Comparison of ENCODE assay signal across 7 mouse cellular contexts in the genomic region with DNA sequence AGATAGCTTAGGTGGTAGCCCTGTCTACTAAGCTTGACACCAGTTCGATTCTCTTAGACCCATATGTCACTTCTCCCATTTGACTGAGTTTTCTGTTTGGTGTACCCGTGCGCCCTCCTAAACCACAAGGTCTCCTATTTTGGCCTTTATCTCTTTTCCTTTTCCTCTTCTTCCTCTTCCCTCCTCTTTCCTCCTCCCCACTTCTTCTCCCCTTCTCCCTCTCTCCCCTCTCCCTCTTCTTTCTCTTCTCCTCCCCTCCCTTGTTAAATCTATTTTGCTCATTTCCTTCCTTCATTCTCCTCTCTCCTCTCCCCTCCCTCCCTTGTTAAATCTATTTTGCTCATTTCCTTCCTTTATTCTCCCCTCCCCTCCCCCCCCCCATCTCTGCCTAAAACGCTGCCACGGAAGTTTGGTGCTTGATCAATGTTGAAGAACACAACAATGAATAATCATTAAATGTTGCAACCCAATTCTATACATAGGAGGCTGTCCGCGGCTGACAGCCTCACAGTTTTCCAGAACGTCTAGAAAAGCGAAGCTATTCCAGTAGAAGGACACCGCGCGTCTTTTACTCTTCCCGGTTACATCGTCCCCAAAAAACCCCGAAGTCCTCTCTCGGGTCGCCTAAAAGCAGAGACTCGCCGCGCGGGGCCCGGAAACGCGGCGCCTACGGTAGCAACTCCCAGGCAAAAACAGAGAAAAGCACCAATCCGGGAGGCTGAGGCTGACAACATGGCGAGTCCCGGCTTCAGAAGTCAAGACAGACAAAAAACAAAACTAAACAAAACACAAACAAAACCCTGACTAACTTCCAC. TPM values are rescaled to one million over a fixed set of nuclear protein-coding genes. Genes with fewer than 3 reads are reported as not detected.
DNase-seq lines count a peak whose midpoint lies in the region; ATAC-seq lines count a peak whose summit lies in the region.

No protein-coding gene starts in this region.

- H3K4me2 ChIP-seq in neural tube, embryonic 11.5 days (ENCODE audit: low read depth) = peak overlapping the region; percentile 54
- peak overlapping the region; percentile 84 for H3K4me2 ChIP-seq in hindbrain, embryonic 16.5 days (ENCODE audit: low read length)
- peak overlapping the region; percentile 67 for H3K4me2 ChIP-seq in midbrain, embryonic 16.5 days (ENCODE audit: low read length)

- H3K27ac ChIP-seq in neural tube, embryonic 11.5 days (ENCODE audit: low read depth, low read length) = peak overlapping the region; percentile 83
- peak overlapping the region; percentile 94 for H3K27ac ChIP-seq in hindbrain, embryonic 16.5 days (ENCODE audit: low read depth, low read length)
- peak overlapping the region; percentile 92 for H3K27ac ChIP-seq in midbrain, embryonic 16.5 days (ENCODE audit: low read length)

- H3K4me1 ChIP-seq in neural tube, embryonic 11.5 days (ENCODE audit: control insufficient read depth, insufficient read depth, low read length) = peaks cover 10% of the 10 kb centered on the region; the same call in 1 of the 2 replicates
- peaks cover 15% of the 10 kb centered on the region for H3K4me1 ChIP-seq in hindbrain, embryonic 16.5 days (ENCODE audit: control insufficient read depth, insufficient read depth, low read depth, low read length)
- H3K4me1 ChIP-seq in midbrain, embryonic 16.5 days (ENCODE audit: control insufficient read depth, insufficient read depth, low read length) = peaks cover 21% of the 10 kb centered on the region

- 9% methylated on average over 29 of the region's 29 CpGs for WGBS in neural tube, embryonic 11.5 days
- 8% methylated on average over 29 of the region's 29 CpGs for WGBS in hindbrain, embryonic 16.5 days
- WGBS in midbrain, embryonic 16.5 days = 7% methylated on average over 29 of the region's 29 CpGs

- no peak for DNase-seq in neural tube, embryonic 11.5 days (ENCODE audit: low spot score)
- DNase-seq in neural tube, embryonic 10.5 days (ENCODE audit: extremely low spot score, low spot score) = no peak
- peak; percentile 17 for DNase-seq in embryo, embryonic 9.5 days (ENCODE audit: extremely low spot score)
- no peak for DNase-seq in spleen, adult 12 weeks (ENCODE audit: low spot score)
- DNase-seq in gastrocnemius, adult 18-20 months (ENCODE audit: low spot score) = no peak

- H3K27me3 ChIP-seq in neural tube, embryonic 11.5 days (ENCODE audit: control insufficient read depth, insufficient read depth, low read length) = no peaks in the 10 kb centered on the region
- no peaks in the 10 kb centered on the region for H3K27me3 ChIP-seq in hindbrain, embryonic 16.5 days (replicated peaks; ENCODE audit: control insufficient read depth, insufficient read depth, low read length)
- H3K27me3 ChIP-seq in midbrain, embryonic 16.5 days (ENCODE audit: control insufficient read depth, insufficient read depth, low read depth, low read length) = no peaks in the 10 kb centered on the region

- H3K36me3 ChIP-seq in neural tube, embryonic 11.5 days (ENCODE audit: control insufficient read depth, insufficient read depth, low read length) = no peaks in the 10 kb centered on the region
- H3K36me3 ChIP-seq in hindbrain, embryonic 16.5 days (ENCODE audit: control insufficient read depth, insufficient read depth, low read length) = no peaks in the 10 kb centered on the region; the same call in 1 of the 2 replicates
- H3K36me3 ChIP-seq in midbrain, embryonic 16.5 days (ENCODE audit: control insufficient read depth, insufficient read depth, low read length) = no peaks in the 10 kb centered on the region

- peak overlapping the region; percentile 85 for H3K4me3 ChIP-seq in neural tube, embryonic 11.5 days (ENCODE audit: low read depth, low read length)
- peak overlapping the region; percentile 91 for H3K4me3 ChIP-seq in hindbrain, embryonic 16.5 days (ENCODE audit: low read length)
- peak overlapping the region; percentile 89 for H3K4me3 ChIP-seq in midbrain, embryonic 16.5 days (ENCODE audit: low read depth, low read length)

- H3K9ac ChIP-seq in neural tube, embryonic 11.5 days (ENCODE audit: low read length) = peak overlapping the region; percentile 72
- peak overlapping the region; percentile 76 for H3K9ac ChIP-seq in hindbrain, embryonic 16.5 days (ENCODE audit: low read depth, low read length)
- H3K9ac ChIP-seq in midbrain, embryonic 16.5 days (ENCODE audit: low read depth, low read length) = peak overlapping the region; percentile 76

- H3K9me3 ChIP-seq in neural tube, embryonic 11.5 days (ENCODE audit: control insufficient read depth, low read length) = no peaks in the 10 kb centered on the region
- H3K9me3 ChIP-seq in hindbrain, embryonic 16.5 days (ENCODE audit: control insufficient read depth, low read length) = no peaks in the 10 kb centered on the region
- no peaks in the 10 kb centered on the region for H3K9me3 ChIP-seq in midbrain, embryonic 16.5 days (replicated peaks; ENCODE audit: control insufficient read depth, low read length, poor library complexity, severe bottlenecking)

- ATAC-seq in neural tube, embryonic 11.5 days (ENCODE audit: insufficient read depth, low FRiP score, low TSS enrichment) = peak; percentile 65
- peak; percentile 79 for ATAC-seq in hindbrain, embryonic 16.5 days
- peak; percentile 76 for ATAC-seq in midbrain, embryonic 16.5 days

RNA-seq across cellular contexts. Expression of gene Utp3, which starts 0.8 kb away (rescaled TPM):
- 69.9 and 71.0 TPM in 2 replicates for polyA plus RNA-seq in neural tube, embryonic 11.5 days (2014; fragmentation: Nextera tagmentation; extraction: Ambion mirVana)
- 47.6 and 48.3 TPM in 2 replicates for polyA plus RNA-seq in hindbrain, embryonic 16.5 days (2015; fragmentation: Nextera tagmentation; extraction: Ambion mirVana)
- polyA plus RNA-seq in midbrain, embryonic 16.5 days (2015; fragmentation: Nextera tagmentation; extraction: Ambion mirVana) = 48.3 and 49.8 TPM in 2 replicates
- total RNA-seq in gastrocnemius, adult 18-20 months (2021) = 10 to 100 TPM; 25.5 to 26.2 TPM

RNA-seq across cellular contexts. Expression of gene Rufy3, which starts 11.4 kb away (rescaled TPM):
- 130 and 134 TPM in 2 replicates for polyA plus RNA-seq in neural tube, embryonic 11.5 days (2014; fragmentation: Nextera tagmentation; extraction: Ambion mirVana)
- polyA plus RNA-seq in hindbrain, embryonic 16.5 days (2015; fragmentation: Nextera tagmentation; extraction: Ambion mirVana) = 247 and 253 TPM in 2 replicates
- 307 and 339 TPM in 2 replicates for polyA plus RNA-seq in midbrain, embryonic 16.5 days (2015; fragmentation: Nextera tagmentation; extraction: Ambion mirVana)
- total RNA-seq in gastrocnemius, adult 18-20 months (2021) = 1 to 10 TPM; 6.3 to 7.4 TPM

RNA-seq across cellular contexts. Expression of gene Jchain, which starts 25.8 kb away (rescaled TPM):
- polyA plus RNA-seq in neural tube, embryonic 11.5 days (2014; fragmentation: Nextera tagmentation; extraction: Ambion mirVana) = 0.21 and 0.34 TPM in 2 replicates
- 0.14 and 0.40 TPM in 2 replicates for polyA plus RNA-seq in hindbrain, embryonic 16.5 days (2015; fragmentation: Nextera tagmentation; extraction: Ambion mirVana)
- polyA plus RNA-seq in midbrain, embryonic 16.5 days (2015; fragmentation: Nextera tagmentation; extraction: Ambion mirVana) = 0.20 and 0.44 TPM in 2 replicates
- total RNA-seq in gastrocnemius, adult 18-20 months (2021) = under 1 TPM; 0.59 to 0.64 TPM
